Mouse (Mus musculus) forebrain, embryonic 15.5 days (tissue): ENCODE measurements at regions not wholly inside any gene's neighbourhood (a gene's known extent, or its start where the extent isn't known, plus 50 kb on each side); places are given as distances from the start of the nearest gene placed in this dataset.

ENCODE experiments used
- ATAC-seq: fragments of 200-750 bp; cut with Nextera tagmentation; replicated peaks from 2 replicates; pipeline ENCODE4 v1.8.0; 2017; ENCODE audit warnings: mild to moderate bottlenecking, moderate TSS enrichment, moderate library complexity
- H3K27ac ChIP-seq: fragments of 300-500 bp; sonication (generic); replicated peaks from 2 replicates; pipeline ENCODE4 v1.5.1; 2015; ENCODE audit warnings: mild to moderate bottlenecking, inconsistent platforms
- H3K27me3 ChIP-seq: fragments of 300-500 bp; sonication (generic); 2 replicates; pipeline ENCODE4 v1.6.1; 2015; ENCODE audit warnings: inconsistent platforms
- H3K36me3 ChIP-seq: fragments of 300-500 bp; sonication (generic); 2 replicates; pipeline ENCODE4 v1.6.1; 2015; ENCODE audit warnings: mild to moderate bottlenecking, inconsistent platforms
- H3K4me1 ChIP-seq: fragments of 300-500 bp; sonication (generic); 2 replicates; pipeline ENCODE4 v1.6.1; 2015; ENCODE audit warnings: inconsistent platforms
- H3K4me2 ChIP-seq: fragments of 300-500 bp; sonication (generic); replicated peaks from 2 replicates; pipeline ENCODE4 v1.6.1; 2015; ENCODE audit warnings: mild to moderate bottlenecking, inconsistent platforms
- H3K4me3 ChIP-seq: fragments of 300-500 bp; sonication (generic); 2 replicates; pipeline ENCODE4 v1.5.1; 2015; ENCODE audit warnings: mild to moderate bottlenecking, inconsistent platforms
- H3K9ac ChIP-seq: fragments of 300-500 bp; sonication (generic); replicated peaks from 2 replicates; pipeline ENCODE4 v1.6.1; 2015; ENCODE audit warnings: mild to moderate bottlenecking, inconsistent platforms
- H3K9me3 ChIP-seq: fragments of 300-500 bp; sonication (generic); 2 replicates; pipeline ENCODE4 v1.6.1; 2016; ENCODE audit warnings: inconsistent platforms
- WGBS: fragments of 180-500 bp; shearing (Covaris S2); methylation state at CpG from one replicate; pipeline ENCODE4 v1.1.7; 2015; ENCODE audit warnings: mixed read lengths; 5-methylcytosine and 5-hydroxymethylcytosine counted together

DNA sequence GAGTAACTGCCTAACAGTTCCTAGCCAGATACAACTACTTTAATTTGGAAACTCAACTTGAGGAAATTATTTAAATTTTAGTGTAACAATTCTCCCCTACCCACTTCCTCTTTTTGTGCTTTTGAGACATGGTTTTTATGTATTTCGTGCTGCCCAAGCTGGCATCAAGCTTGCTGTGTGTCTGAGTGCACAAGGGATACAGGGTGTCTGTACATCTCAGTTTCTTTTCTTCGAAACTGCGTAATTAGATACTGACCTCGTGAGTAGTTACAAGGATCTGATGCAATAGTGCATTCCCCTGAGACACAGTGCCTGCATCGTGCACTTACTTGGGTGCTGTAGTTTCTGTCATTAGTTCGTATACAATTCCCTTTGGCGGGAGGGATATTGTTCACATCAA lies 192.4 kb downstream of the Ube2e3 start:
- Histone ChIP-seq H3K36me3 (no peaks in the 10 kb centered on the region), H3K9ac (no peak overlapping the region), H3K9me3 (no peaks in the 10 kb centered on the region), H3K27me3 (no peaks in the 10 kb centered on the region), H3K4me2 (no peak overlapping the region), H3K4me1 (peaks cover 25% of the 10 kb centered on the region), H3K4me3 (no peak overlapping the region), H3K27ac (no peak overlapping the region)
- 74% methylated on average over 7 of the region's 7 CpGs for WGBS
- no peak for ATAC-seq

DNA sequence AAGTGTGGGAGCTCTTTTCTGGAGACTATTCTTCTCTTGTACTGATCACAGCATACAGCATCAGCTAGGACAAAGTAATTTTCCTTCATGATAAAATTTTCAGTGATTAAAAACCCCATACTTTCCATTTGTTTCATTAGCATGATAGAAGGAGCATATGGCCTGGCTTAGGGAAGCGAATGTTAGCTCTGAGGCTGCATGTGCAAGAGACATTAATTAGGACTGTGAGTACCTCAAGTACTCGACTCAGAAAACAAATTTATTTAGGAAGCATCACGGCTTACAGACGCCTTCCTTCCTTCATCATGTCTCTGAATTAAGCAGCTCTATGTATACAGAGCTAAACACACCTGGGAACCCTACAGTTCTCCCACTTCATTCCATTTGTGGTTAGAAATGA lies 193.6 kb upstream of the Itga4 start:
- 57% methylated on average over 4 of the region's 4 CpGs for WGBS
- Histone ChIP-seq H3K27me3 (no peaks in the 10 kb centered on the region), H3K9ac (no peak overlapping the region), H3K36me3 (no peaks in the 10 kb centered on the region), H3K27ac (peak overlapping the region; percentile 72), H3K9me3 (no peaks in the 10 kb centered on the region), H3K4me2 (no peak overlapping the region), H3K4me3 (no peak overlapping the region), H3K4me1 (peaks cover 25% of the 10 kb centered on the region)
- ATAC-seq: peak; percentile 70

DNA sequence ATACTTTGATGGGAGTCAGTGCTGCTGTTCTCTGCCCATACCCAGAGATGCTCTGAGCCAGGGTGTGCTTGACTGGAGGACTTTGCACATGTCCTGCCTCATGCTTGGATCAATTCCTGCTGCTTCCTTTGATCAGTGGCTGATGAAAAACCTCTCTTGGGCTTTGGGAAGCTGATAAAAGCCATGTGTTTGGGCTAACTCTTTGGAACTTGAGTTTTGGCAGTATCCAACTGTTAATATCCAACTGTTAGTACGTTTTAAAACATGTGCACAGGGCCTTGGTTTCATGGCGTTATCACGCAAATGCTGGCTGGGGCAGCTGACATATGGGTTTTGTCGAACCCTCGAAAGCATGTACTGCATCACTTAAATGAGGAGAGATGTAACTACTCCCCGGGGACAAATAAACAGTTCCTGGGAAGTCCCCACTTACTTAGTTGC lies 193.0 kb upstream of the Itga4 start:
- H3K9ac ChIP-seq: no peak overlapping the region
- no peaks in the 10 kb centered on the region for H3K27me3 ChIP-seq
- peak; percentile 60 for ATAC-seq
- peaks cover 25% of the 10 kb centered on the region for H3K4me1 ChIP-seq
- no peaks in the 10 kb centered on the region for H3K9me3 ChIP-seq
- no peak overlapping the region for H3K4me3 ChIP-seq
- peak overlapping the region; percentile 72 for H3K27ac ChIP-seq
- H3K36me3 ChIP-seq: no peaks in the 10 kb centered on the region
- no peak overlapping the region for H3K4me2 ChIP-seq
- 60% methylated on average over 6 of the region's 6 CpGs for WGBS

DNA sequence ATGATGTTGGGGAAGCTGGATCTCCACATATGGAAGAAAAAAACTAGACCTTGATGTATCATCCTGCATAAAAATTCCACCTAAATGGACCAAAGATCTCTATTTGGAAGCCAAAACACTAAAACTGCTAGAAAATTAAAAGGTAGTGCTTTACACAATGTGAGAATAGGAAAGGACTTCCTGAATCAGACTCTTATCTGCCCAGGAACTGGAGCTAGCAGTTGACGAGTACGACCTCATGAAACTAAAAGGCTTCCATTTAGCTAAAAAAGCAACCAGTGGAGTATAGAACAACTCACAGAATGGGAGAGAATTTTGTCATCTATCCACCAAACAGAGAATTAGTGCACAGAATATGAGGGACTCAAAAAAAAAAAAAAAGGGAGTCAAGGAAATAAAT lies 191.6 kb upstream of the Itga4 start:
- Histone ChIP-seq H3K9ac (no peak overlapping the region), H3K4me1 (peaks cover 25% of the 10 kb centered on the region), H3K27ac (no peak overlapping the region), H3K9me3 (no peaks in the 10 kb centered on the region), H3K36me3 (no peaks in the 10 kb centered on the region), H3K27me3 (no peaks in the 10 kb centered on the region), H3K4me3 (no peak overlapping the region), H3K4me2 (no peak overlapping the region)
- ATAC-seq: no peak
- 94% methylated on average over 2 of the region's 2 CpGs for WGBS

DNA sequence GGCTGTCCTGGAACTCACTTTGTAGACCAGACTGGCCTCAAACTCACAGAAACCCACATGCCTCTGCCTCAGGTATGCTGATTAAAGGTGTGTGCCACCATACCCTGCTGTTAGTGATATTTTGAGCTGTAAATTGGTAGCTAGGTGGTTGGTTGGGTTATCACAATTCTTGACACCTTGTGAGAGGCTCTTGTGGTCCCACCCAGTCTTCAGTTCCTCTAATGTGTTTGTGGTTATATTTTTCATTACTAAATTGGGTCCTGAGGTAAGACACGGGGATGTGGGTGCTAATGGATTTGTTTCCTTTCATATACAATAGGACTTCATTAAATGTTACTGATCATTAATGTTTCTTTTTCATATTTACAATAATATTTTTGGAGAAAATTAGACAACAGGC lies 189.9 kb upstream of the Itga4 start:
- no peak overlapping the region for H3K9ac ChIP-seq
- no peak overlapping the region for H3K4me2 ChIP-seq
- no peak overlapping the region for H3K4me3 ChIP-seq
- 92% methylated on average over 1 of the region's 1 CpGs for WGBS
- peaks cover 16% of the 10 kb centered on the region for H3K4me1 ChIP-seq
- H3K36me3 ChIP-seq: no peaks in the 10 kb centered on the region
- no peak overlapping the region for H3K27ac ChIP-seq
- no peaks in the 10 kb centered on the region for H3K9me3 ChIP-seq
- no peak for ATAC-seq
- no peaks in the 10 kb centered on the region for H3K27me3 ChIP-seq

DNA sequence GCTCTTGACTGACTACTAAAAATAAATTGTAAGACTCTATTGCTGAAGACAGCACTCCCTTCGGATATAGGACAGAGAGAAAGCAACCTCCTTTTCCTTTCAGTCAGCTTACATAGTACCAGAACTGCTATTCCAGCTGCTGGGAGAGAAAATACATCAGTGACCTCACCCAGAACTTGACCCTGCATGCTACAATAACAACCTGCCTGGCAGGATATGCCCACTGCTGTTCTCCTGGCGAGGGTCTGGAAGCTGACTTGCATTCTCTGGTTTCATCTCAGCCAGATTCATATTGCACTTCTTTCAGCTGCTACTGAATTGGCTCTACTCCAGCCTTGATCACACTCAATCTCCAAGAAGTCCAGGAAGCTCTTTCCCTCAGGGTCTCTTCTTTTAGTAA lies 179.1 kb upstream of the Itga4 start:
- no peaks in the 10 kb centered on the region for H3K4me1 ChIP-seq
- H3K4me3 ChIP-seq: no peak overlapping the region
- H3K9me3 ChIP-seq: no peaks in the 10 kb centered on the region
- no peaks in the 10 kb centered on the region for H3K36me3 ChIP-seq
- no peak for ATAC-seq
- 81% methylated on average over 2 of the region's 2 CpGs for WGBS
- no peak overlapping the region for H3K27ac ChIP-seq
- no peaks in the 10 kb centered on the region for H3K27me3 ChIP-seq
- no peak overlapping the region for H3K4me2 ChIP-seq
- H3K9ac ChIP-seq: no peak overlapping the region

DNA sequence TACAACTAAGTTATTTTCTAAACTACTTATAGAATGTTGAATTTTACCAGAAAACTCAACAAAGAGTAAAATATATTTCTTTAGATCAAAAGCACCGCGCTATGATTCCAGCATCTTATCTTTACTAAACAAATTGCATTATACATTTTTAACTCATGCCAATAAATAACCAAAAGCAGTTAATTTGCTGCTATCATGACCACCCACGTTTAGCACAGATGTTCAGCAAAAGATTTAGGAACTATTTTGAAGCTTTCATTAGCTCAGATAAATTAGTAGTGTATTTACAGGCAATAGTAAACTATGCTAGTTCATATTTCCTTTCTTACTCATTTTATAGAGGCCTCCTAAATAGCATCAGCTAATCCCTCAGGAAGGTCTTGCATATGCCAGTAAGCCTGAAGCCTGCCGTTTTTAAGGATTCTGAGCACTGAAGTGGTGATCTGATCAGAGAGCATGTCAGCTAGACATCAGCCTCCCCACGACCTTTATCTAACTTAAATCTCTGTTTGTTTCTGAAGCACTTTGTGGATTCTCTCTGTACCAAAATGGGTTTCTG lies 176.3 kb upstream of the Itga4 start:
- Histone ChIP-seq H3K36me3 (no peaks in the 10 kb centered on the region), H3K4me2 (no peak overlapping the region), H3K4me1 (no peaks in the 10 kb centered on the region), H3K9me3 (no peaks in the 10 kb centered on the region), H3K27ac (no peak overlapping the region), H3K4me3 (no peak overlapping the region), H3K9ac (no peak overlapping the region), H3K27me3 (no peaks in the 10 kb centered on the region)
- ATAC-seq: no peak
- 82% methylated on average over 5 of the region's 5 CpGs for WGBS

DNA sequence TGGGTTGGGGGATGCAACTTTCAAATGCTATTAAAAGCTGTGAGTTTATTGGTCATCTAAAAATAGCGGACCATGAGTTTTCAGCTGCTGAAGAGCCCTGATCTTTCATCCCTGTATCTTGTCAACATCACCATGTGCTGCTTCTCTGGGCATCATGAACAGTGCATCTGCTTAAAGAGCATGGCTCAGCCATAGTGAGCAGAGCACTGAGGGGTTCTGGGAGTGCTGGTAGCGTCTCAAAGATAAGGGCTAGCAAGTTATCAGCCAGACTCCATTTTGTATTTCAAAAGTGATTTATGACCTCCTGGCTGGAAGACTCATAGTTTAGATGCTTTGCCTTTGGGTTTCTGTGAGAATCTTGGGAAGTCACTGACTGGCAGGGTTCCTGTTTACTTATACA lies 173.5 kb upstream of the Itga4 start:
- Histone ChIP-seq H3K27me3 (no peaks in the 10 kb centered on the region), H3K9me3 (no peaks in the 10 kb centered on the region), H3K4me2 (no peak overlapping the region), H3K4me1 (no peaks in the 10 kb centered on the region), H3K36me3 (no peaks in the 10 kb centered on the region), H3K9ac (no peak overlapping the region), H3K4me3 (no peak overlapping the region), H3K27ac (no peak overlapping the region)
- no peak for ATAC-seq
- WGBS: 93% methylated on average over 2 of the region's 2 CpGs

DNA sequence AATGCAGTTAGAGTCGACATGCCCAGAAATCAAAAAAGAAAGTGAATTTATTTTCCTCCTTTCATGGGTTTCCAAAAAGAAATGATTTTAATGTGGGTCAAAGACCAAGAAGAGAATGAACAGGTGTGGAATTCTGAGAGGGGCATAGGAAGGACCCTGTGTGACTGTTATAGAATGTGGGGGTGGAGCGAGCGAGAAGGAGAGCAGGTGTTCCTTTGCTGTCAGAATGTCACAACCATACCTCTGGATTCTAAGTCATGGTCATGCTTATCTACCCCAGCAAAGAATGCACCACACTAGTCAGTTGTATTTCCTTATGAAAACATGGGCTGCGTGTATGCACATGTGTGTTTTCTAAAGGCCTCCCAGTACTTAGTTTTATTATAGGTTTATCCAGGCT lies 168.9 kb upstream of the Itga4 start:
- no peaks in the 10 kb centered on the region for H3K4me1 ChIP-seq
- no peak overlapping the region for H3K27ac ChIP-seq
- H3K4me2 ChIP-seq: no peak overlapping the region
- WGBS: 94% methylated on average over 4 of the region's 4 CpGs
- H3K4me3 ChIP-seq: no peak overlapping the region
- no peaks in the 10 kb centered on the region for H3K27me3 ChIP-seq
- no peak for ATAC-seq
- H3K9ac ChIP-seq: no peak overlapping the region
- no peaks in the 10 kb centered on the region for H3K9me3 ChIP-seq
- H3K36me3 ChIP-seq: no peaks in the 10 kb centered on the region

DNA sequence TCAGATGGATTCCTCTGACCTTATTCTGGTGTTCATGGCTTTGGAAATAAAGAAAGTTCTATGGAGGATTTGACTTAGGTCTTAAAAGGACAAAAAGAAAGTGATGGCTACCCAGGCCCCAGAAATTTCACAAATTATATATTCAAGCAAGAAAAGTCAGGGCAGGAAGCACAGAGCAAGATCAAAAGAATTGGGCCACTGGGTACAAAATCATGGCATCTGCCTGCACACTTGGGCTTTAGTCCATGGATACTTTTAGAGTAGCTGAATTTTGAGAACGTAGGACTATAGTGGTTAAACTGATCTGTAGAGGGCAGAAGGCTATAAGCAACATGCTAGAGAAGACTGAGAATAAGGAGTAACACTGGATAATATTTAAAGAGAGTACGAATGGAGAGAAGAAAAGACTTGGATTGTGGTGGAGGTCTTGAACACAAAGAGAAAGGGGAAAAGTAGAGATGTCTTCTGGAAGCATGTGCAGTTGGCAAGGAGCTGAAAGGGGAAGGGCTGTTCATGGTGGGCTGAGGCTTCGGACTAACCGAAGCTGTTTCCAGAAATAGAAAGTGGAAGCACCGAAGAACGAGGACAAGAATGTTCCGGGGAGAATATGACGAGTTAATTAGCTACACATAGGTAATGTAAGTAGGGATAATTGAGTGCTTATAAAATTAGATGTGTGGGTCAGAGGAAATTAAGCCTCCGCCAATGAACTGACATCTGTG lies 168.2 kb upstream of the Itga4 start:
- Histone ChIP-seq H3K4me2 (no peak overlapping the region), H3K4me1 (no peaks in the 10 kb centered on the region), H3K4me3 (no peak overlapping the region), H3K9ac (no peak overlapping the region), H3K27me3 (no peaks in the 10 kb centered on the region), H3K27ac (no peak overlapping the region), H3K36me3 (no peaks in the 10 kb centered on the region), H3K9me3 (no peaks in the 10 kb centered on the region)
- WGBS: 68% methylated on average over 9 of the region's 9 CpGs
- no peak for ATAC-seq

DNA sequence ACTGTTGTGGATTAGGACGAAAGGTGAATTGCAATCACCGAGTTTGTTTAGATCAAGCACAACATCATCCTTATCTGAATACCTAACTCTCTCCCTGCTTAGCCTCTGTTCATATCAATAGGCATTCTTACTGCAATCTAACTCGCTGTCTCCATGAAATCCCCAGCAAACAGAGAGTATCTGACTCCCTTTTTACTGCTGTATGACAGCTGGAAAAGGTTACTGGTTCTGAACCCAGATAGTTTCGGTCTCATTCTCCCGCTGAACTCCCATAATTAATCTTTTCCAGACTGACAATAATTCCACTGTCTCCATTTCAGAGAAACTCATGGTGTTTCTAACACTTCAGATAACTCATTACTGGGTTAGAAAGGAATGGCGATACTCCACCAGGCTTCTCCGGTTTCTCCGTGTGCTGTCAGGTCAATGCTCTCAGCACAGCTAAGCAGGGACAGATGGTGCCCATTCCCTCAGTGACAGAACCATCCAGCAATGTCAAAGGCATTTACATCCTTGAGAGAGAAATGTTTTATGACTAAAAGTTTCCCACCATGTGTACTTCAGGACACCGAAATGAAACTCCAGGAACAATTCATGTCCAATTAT lies 167.5 kb upstream of the Itga4 start:
- Histone ChIP-seq H3K4me2 (no peak overlapping the region), H3K4me1 (no peaks in the 10 kb centered on the region), H3K27ac (no peak overlapping the region)

DNA sequence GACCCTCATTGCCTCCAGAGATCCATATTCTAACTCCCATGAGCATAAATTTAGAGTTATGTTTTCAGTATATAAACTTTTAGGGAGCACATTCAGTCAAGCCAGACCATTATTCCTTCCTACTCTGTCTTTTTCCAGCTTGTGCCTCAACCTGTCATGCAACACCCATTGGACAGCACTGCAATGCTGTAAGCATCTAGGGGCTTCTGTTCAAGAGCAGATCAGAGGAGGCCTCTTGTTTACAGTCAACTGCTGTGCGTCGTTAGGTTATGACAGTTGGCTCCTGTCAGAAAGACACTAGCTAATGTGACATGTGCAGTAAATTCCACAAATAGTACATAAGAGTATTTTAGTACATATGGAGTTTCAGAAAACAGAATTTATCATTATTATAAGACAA lies 165.0 kb upstream of the Itga4 start:
- Histone ChIP-seq H3K9ac (no peak overlapping the region), H3K4me3 (no peak overlapping the region), H3K27me3 (no peaks in the 10 kb centered on the region), H3K4me1 (no peaks in the 10 kb centered on the region), H3K27ac (no peak overlapping the region), H3K4me2 (no peak overlapping the region), H3K36me3 (no peaks in the 10 kb centered on the region), H3K9me3 (no peaks in the 10 kb centered on the region)
- WGBS: 82% methylated on average over 2 of the region's 2 CpGs
- no peak for ATAC-seq

More for the DNA sequence above, 167.5 kb upstream of the Itga4 start:
- Histone ChIP-seq H3K27me3 (no peaks in the 10 kb centered on the region), H3K4me3 (no peak overlapping the region), H3K9me3 (no peaks in the 10 kb centered on the region), H3K36me3 (no peaks in the 10 kb centered on the region), H3K9ac (no peak overlapping the region)
- no peak for ATAC-seq
- WGBS: 76% methylated on average over 9 of the region's 9 CpGs

DNA sequence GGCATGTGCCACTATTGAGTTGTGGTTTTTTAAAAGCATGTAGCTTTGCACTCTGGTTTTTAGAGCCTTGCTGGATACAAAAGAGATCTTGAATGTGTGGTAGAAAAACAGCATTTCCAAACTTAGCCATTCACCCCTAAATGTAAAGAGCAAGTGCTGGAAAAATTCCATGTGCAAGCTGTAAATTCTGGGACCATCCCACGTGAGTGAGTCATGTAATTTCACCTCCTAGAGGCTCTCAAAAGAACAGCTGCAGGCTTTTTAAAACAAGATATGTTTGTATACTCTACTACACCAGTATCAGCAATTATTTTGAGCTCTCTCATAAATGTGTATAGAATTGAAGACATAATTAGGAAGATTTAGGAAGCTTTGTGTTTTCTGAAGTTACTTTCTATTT lies 160.9 kb upstream of the Itga4 start:
- 10% methylated on average over 1 of the region's 1 CpGs for WGBS
- no peak for ATAC-seq
- H3K9me3 ChIP-seq: no peaks in the 10 kb centered on the region

More for the DNA sequence above, 160.9 kb upstream of the Itga4 start:
- Histone ChIP-seq H3K4me3 (no peak overlapping the region), H3K4me1 (no peaks in the 10 kb centered on the region), H3K27ac (no peak overlapping the region), H3K36me3 (no peaks in the 10 kb centered on the region), H3K9ac (no peak overlapping the region), H3K4me2 (no peak overlapping the region), H3K27me3 (no peaks in the 10 kb centered on the region)
